Mouse (Mus musculus): ENCODE measurements around the gene Asb4. TPM values are rescaled to one million over a fixed set of nuclear protein-coding genes. Genes with fewer than 3 reads are reported as not detected.
"Not testable (repeated sequence)": the region's sequence is repeated elsewhere in the genome, so short reads cannot be mapped to it uniquely, and the experiment has no call there.

Gene Asb4
- polyA plus RNA-seq (2016; fragmentation: Nextera tagmentation; extraction: Ambion mirVana): 25.3 and 25.7 TPM in 2 replicates

GRCm38 (mm10) chr6:5383336-5384177 lies at the start of gene Asb4:
Gene Asb4 (plus strand): TSS chr6:5383386.
- H3K36me3 ChIP-seq: no peaks in the 10 kb centered on the region
- DNase-seq (ENCODE audit: low spot score): peak; percentile 82
- H3K27me3 ChIP-seq (ENCODE audit: low read depth, poor library complexity, severe bottlenecking): no peaks in the 10 kb centered on the region; the same call in 1 of the 2 replicates
- H3K27ac ChIP-seq (replicated peaks): peak within 1 kb of the TSS; percentile 85
- peak within 1 kb of the TSS; percentile 48 for H3K4me3 ChIP-seq
- no peaks in the 10 kb centered on the region for H3K9me3 ChIP-seq (replicated peaks)
- 7% methylated on average over 19 of the region's 19 CpGs for WGBS
- H3K4me1 ChIP-seq: peaks cover 73% of the 10 kb centered on the region

GRCm38 (mm10) chr6:5334021-5334420 lies 49.2 kb upstream of the Asb4 start:
- no peak for DNase-seq (ENCODE audit: low spot score)
- 58% methylated on average over 5 of the region's 5 CpGs for WGBS
- Histone ChIP-seq H3K4me3 (no peak overlapping the region), H3K4me1 (0 out of 2 replicates have a peak, but pooled peaks cover 7% of the 10 kb centered on the region), H3K27me3 (ENCODE audit: low read depth, poor library complexity, severe bottlenecking) (no peaks in the 10 kb centered on the region), H3K27ac (replicated peaks) (no peak overlapping the region), H3K36me3 (no peaks in the 10 kb centered on the region), H3K9me3 (replicated peaks) (no peaks in the 10 kb centered on the region; the same call in 1 of the 2 replicates)

DNA sequence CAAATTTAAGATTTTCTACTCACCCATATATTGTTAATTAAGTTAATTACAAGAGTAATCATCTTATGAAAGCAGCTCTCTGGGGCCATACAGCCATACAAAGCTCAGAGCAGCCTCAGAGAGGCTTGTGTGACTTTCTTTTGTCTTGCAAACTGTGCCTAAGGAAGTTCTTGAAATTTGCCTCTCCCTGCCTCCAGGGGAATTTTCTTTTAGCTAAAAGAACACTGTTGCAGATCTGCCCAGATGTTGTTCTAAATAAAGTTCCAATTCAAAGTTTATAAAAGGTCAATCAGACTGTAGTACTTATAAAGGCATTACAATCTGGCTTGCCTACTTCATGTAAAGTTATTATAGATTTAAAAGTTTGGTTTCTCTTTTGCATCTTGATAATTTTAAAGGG lies 47.2 kb upstream of the Asb4 start:
- H3K4me1 ChIP-seq; H3K36me3 ChIP-seq; H3K4me3 ChIP-seq; H3K9me3 ChIP-seq (replicated peaks); DNase-seq (ENCODE audit: low spot score); H3K27me3 ChIP-seq (ENCODE audit: low read depth, poor library complexity, severe bottlenecking); H3K27ac ChIP-seq (replicated peaks): not testable (repeated sequence)

- H3K9me3 ChIP-seq (replicated peaks); H3K27ac ChIP-seq (replicated peaks); H3K36me3 ChIP-seq; DNase-seq (ENCODE audit: low spot score); H3K27me3 ChIP-seq (ENCODE audit: low read depth, poor library complexity, severe bottlenecking); H3K4me3 ChIP-seq; H3K4me1 ChIP-seq: not testable (repeated sequence)
- 92% methylated on average over 4 of the region's 4 CpGs for WGBS
These were observed 44.4 kb upstream of the Asb4 start for GRCm38 (mm10) chr6:5338781-5339180.

GRCm38 (mm10) chr6:5339283-5339682 lies 43.9 kb upstream of the Asb4 start:
- not testable (repeated sequence) for DNase-seq (ENCODE audit: low spot score); H3K36me3 ChIP-seq; H3K27ac ChIP-seq (replicated peaks)

GRCm38 (mm10) chr6:5344255-5344654 lies 38.9 kb upstream of the Asb4 start:
- DNase-seq (ENCODE audit: low spot score): no peak
- Histone ChIP-seq H3K4me1 (peaks cover 2% of the 10 kb centered on the region; the same call in 1 of the 2 replicates), H3K27me3 (ENCODE audit: low read depth, poor library complexity, severe bottlenecking) (no peaks in the 10 kb centered on the region), H3K27ac (replicated peaks) (no peak overlapping the region), H3K9me3 (replicated peaks) (no peaks in the 10 kb centered on the region), H3K4me3 (no peak overlapping the region), H3K36me3 (no peaks in the 10 kb centered on the region)
- 85% methylated on average over 6 of the region's 6 CpGs for WGBS

More at GRCm38 (mm10) chr6:5339283-5339682, 43.9 kb upstream of the Asb4 start:
- not testable (repeated sequence) for H3K9me3 ChIP-seq (replicated peaks); H3K4me3 ChIP-seq; H3K4me1 ChIP-seq; H3K27me3 ChIP-seq (ENCODE audit: low read depth, poor library complexity, severe bottlenecking)
- 100% methylated on average over 1 of the region's 1 CpGs for whole genome bisulfite sequencing

DNA sequence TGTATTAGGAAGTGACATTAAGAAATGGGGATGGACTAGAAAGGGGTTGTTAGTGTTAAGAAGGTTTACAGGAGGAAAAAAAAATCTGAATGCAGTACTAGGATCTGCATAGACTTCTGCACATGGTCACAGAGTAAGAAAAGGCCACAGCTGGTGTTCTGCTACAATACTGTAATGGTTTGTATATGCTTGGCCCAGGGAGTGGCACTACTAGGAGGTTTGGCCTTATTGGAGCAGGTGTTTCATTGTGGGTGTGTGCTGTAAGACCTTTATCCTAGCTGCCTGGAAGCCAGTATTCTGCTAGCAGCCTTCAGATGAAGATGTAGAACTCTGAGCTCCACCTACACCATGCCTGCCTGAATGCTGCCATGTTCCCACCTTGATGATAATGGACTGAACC lies 25.3 kb upstream of the Asb4 start:
- Histone ChIP-seq H3K27ac (replicated peaks) (no peak overlapping the region), H3K27me3 (ENCODE audit: low read depth, poor library complexity, severe bottlenecking) (no peaks in the 10 kb centered on the region), H3K4me3 (no peak overlapping the region), H3K9me3 (replicated peaks) (no peaks in the 10 kb centered on the region), H3K4me1 (no peaks in the 10 kb centered on the region), H3K36me3 (no peaks in the 10 kb centered on the region)
- no peak for DNase-seq (ENCODE audit: low spot score)

- no peak for DNase-seq (ENCODE audit: low spot score)
- no peaks in the 10 kb centered on the region for H3K36me3 ChIP-seq
- no peaks in the 10 kb centered on the region for H3K4me1 ChIP-seq
- no peaks in the 10 kb centered on the region for H3K9me3 ChIP-seq (replicated peaks)
- H3K4me3 ChIP-seq: no peak overlapping the region
- WGBS: 92% methylated on average over 5 of the region's 5 CpGs
- no peaks in the 10 kb centered on the region for H3K27me3 ChIP-seq (ENCODE audit: low read depth, poor library complexity, severe bottlenecking)
- H3K27ac ChIP-seq (replicated peaks): no peak overlapping the region
These were observed 22.8 kb upstream of the Asb4 start for GRCm38 (mm10) chr6:5360402-5360801.

DNA sequence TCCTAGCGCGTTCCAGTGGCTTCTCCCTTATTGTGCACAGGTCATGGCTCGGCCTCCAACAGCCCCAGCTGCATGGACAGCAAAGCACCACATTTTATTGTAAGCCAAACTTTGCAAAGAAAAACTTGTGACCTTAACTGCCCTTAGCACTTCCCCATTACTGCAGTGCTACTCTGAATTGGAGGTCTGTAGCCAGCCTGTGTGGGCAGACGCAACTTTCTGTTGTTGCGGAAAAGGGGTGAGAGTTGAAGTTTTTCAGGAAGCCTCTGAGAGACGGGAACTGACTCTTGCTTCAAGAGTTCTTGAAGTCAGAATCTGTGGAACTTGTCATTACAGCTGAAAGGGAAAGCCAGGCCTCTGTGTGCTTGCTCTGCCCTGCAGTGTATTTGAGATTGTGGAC lies 21.2 kb upstream of the Asb4 start:
- no peak overlapping the region for H3K27ac ChIP-seq (replicated peaks)
- H3K27me3 ChIP-seq (ENCODE audit: low read depth, poor library complexity, severe bottlenecking): no peaks in the 10 kb centered on the region
- no peaks in the 10 kb centered on the region for H3K4me1 ChIP-seq
- H3K4me3 ChIP-seq: no peak overlapping the region
- no peak for DNase-seq (ENCODE audit: low spot score)
- H3K9me3 ChIP-seq (replicated peaks): no peaks in the 10 kb centered on the region
- H3K36me3 ChIP-seq: no peaks in the 10 kb centered on the region
- WGBS: 80% methylated on average over 6 of the region's 6 CpGs

- Histone ChIP-seq H3K9me3 (replicated peaks) (no peaks in the 10 kb centered on the region), H3K27ac (replicated peaks) (no peak overlapping the region), H3K4me3 (no peak overlapping the region), H3K36me3 (no peaks in the 10 kb centered on the region), H3K4me1 (no peaks in the 10 kb centered on the region), H3K27me3 (ENCODE audit: low read depth, poor library complexity, severe bottlenecking) (no peaks in the 10 kb centered on the region)
- DNase-seq (ENCODE audit: low spot score): no peak
- 88% methylated on average over 5 of the region's 5 CpGs for WGBS
These were observed 17.3 kb upstream of the Asb4 start for GRCm38 (mm10) chr6:5365845-5366244.

- Histone ChIP-seq H3K27ac (replicated peaks) (no peak overlapping the region), H3K27me3 (ENCODE audit: low read depth, poor library complexity, severe bottlenecking) (peaks cover 7% of the 10 kb centered on the region; the same call in 1 of the 2 replicates), H3K36me3 (no peaks in the 10 kb centered on the region), H3K4me1 (peaks cover 41% of the 10 kb centered on the region), H3K9me3 (replicated peaks) (no peaks in the 10 kb centered on the region), H3K4me3 (no peak overlapping the region)
- no peak for DNase-seq (ENCODE audit: low spot score)
- 83% methylated on average over 4 of the region's 4 CpGs for WGBS
These were observed 6.3 kb upstream of the Asb4 start for GRCm38 (mm10) chr6:5376884-5377283.

- peaks cover 62% of the 10 kb centered on the region for H3K4me1 ChIP-seq
- no peaks in the 10 kb centered on the region for H3K9me3 ChIP-seq (replicated peaks)
- WGBS: 91% methylated on average over 3 of the region's 3 CpGs
- peaks cover 7% of the 10 kb centered on the region; the same call in 1 of the 2 replicates for H3K27me3 ChIP-seq (ENCODE audit: low read depth, poor library complexity, severe bottlenecking)
- no peak overlapping the region for H3K4me3 ChIP-seq
- DNase-seq (ENCODE audit: low spot score): no peak
- no peaks in the 10 kb centered on the region for H3K36me3 ChIP-seq
- H3K27ac ChIP-seq (replicated peaks): peak overlapping the region; percentile 85
These were observed 4.1 kb upstream of the Asb4 start for GRCm38 (mm10) chr6:5379048-5379447.

GRCm38 (mm10) chr6:5379781-5380623 lies 3.2 kb upstream of the Asb4 start:
- H3K4me1 ChIP-seq: peaks cover 60% of the 10 kb centered on the region

More at GRCm38 (mm10) chr6:5379781-5380623, 3.2 kb upstream of the Asb4 start:
- 20% methylated on average over 22 of the region's 22 CpGs for WGBS
- DNase-seq (ENCODE audit: low spot score): peak; percentile 62
- peaks cover 7% of the 10 kb centered on the region; the same call in 1 of the 2 replicates for H3K27me3 ChIP-seq (ENCODE audit: low read depth, poor library complexity, severe bottlenecking)
- no peaks in the 10 kb centered on the region for H3K9me3 ChIP-seq (replicated peaks)
- H3K36me3 ChIP-seq: no peaks in the 10 kb centered on the region
- peak overlapping the region; percentile 38 for H3K4me3 ChIP-seq
- peak overlapping the region; percentile 85 for H3K27ac ChIP-seq (replicated peaks)
